Mouse (Mus musculus) right cerebral cortex, postnatal 14 days (tissue): Measurements from ENCODE around the gene 1700030K09Rik.
A peak's percentile ranks its signal among the peaks of the same experiment; 100 is the strongest.

Experiments used
- DNase-seq: peaks from one replicate; pipeline ENCODE4 v3.0.0; 2022

The 1700030K09Rik gene

DNA sequence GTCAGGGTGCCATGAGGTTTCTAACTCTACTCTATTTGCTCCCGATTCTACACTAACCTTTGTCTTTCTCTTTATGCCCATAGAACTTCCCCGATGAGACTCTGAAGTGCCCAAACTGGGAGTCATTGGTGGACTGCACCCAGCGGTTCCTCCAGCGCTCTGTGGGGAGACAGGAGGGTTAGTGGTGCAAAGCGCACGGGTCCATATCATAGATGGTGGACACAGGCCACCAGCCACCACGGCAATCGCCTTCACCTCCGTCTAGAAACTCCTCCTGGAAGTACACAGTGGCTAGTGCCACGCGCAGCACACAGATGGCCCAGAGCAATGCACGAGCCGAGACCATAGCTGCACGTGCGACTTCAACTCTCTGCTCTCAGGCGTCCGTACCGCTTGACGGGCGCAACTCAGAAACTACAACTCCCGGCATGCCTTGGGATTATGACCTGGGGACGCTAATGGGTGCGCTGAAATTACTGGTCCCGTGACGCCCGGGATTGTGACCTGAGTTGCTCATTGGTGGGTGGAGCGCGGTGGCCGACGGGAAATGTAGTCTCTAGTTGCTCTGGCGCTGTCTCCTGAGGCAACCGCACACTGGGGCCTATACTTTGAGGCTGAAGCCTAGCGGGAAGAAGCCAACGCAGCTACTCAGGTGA is at the start of gene 1700030K09Rik, which contains the start of gene Calr3:
Gene 1700030K09Rik (plus strand): TSS at position 543 of the 656 bp plus-strand sequence.
Gene Calr3 (minus strand): TSS at position 533 of the 656 bp plus-strand sequence.
- peak; percentile 99 for DNase-seq

DNA sequence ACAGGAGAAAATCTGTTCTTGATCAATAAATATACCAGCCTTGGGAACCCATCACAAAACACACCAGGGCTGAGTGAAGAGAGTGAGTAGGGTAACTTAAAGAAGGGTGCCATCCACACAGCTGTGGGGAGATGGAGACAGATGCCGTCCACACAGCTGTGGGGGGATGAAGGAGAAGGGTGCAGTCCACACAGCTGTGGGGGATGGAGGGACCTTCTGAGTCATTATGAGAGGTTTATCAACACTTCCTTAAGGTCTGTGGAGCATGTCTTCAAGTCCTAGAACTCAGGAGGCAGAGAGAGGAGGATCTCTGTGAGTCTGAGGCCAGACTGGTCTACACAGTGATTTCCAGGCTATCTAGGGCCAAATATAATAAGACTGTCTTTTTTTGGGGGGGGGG is 42.3 kb upstream of the 1700030K09Rik start:
- DNase-seq = no peak

DNA sequence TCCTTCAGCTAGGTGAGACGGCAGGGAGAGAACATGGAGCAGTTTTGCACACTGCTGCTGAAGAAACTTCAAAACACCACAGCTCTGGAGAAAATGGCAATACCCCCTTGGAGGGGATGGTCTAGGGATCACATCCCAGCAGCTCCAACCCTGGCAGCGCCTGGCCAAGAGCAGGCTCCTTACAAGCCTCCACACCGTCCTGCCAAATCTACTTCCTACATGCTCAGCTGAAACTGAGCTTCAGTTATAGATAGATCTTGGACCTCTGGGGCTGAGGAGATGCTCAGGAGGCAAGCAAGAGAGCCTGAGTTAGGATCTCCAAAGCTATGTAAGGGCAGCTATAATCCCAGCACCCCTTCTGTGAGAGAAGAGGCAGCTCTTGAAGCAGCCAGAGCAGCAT is 40.7 kb upstream of the 1700030K09Rik start:
- no peak for DNase-seq

DNA sequence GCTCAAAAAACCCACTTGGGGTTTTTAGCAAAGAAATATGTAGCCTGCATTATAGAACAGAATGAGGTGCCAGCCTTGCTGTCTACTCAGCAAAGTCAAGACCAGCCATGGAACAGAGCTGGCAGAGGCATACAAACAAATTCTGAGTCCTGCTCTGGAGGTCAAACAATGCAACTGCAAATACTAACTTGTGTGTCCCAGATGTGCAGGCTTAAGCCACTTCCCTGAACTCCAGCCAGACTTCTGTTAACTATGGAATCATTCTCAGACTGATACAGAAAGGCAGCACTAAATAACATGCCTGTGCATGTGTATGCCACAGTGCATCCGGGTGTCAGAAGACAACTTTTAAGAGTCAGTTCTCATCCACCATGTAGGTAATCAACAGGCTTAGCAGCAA is 35.8 kb upstream of the 1700030K09Rik start:
- DNase-seq = no peak

DNA sequence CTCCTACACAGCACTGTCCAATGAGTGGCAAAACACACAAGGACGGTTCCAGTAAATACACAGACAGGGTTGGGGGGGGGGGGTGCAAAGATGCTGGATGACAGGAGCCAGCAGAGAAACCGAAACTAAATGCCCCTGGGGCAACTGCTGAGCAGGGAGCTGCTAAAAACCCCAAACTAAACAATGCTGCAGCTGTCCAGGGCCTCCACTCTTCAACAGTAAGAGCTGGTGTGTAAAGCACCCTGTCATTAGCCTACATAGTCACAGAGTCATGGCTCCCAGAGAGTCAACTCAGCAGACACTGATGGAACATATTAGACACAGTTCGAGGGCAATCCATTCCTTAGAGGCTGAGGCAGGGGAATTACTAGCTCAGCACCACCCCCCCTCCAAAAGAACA is 34.2 kb upstream of the 1700030K09Rik start:
- no peak for DNase-seq

DNA sequence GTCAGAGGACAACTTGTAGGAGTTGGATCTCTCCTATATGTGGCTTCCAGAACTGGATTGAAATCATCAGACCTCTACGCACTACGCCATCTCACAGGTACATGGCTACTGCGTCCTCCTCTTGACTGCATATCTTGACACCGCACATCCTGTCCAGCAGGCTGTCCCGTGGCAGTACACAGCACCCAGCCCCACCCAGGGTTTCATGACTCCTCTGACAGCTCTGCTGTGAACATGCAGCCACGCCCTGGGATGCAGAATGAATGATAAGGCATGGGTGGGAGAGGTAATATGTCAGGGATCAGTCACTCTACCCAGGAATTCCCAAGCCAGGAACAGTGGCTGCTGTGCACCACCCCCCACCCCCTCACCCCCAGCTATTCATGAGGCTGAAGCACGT is 29.8 kb upstream of the 1700030K09Rik start:
- DNase-seq = no peak

DNA sequence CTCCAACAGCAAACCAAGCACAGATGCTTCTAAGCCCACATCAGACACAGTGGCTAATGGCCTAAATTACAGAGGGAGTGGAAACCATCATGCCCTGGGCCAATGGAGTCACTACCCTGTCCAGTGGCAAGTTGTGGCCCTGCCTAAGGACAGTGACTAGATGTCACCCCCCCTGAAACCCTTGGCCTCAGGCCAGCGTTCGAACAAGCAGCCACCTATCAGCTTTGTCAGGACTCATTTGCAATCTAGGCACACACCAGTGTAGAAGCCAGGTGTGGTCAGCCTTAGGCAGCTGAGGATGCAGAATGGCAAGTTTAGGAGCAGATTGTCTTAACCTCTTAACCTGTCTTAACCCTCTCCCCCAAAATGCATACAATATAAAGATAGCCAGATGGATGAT is 28.4 kb upstream of the 1700030K09Rik start:
- DNase-seq = no peak

DNA sequence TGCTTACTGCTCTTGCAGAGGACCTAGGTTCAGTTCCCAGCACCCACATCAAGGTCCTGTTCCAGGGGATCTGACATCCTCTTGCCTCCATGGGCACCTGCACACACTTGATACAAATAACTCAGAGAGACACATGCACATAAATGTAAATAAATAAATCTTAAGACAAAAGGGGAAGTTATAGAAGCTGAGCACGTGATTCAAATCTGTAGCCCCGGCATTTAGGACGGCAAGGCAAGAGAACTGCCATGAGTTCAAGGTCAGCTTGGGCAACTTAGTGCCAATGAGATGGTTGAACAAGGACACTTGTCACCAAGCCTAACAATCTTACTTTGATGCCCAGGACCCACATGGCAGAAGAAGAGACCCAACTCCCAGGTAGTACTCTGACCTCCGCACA is 25.6 kb upstream of the 1700030K09Rik start:
- no peak for DNase-seq

DNA sequence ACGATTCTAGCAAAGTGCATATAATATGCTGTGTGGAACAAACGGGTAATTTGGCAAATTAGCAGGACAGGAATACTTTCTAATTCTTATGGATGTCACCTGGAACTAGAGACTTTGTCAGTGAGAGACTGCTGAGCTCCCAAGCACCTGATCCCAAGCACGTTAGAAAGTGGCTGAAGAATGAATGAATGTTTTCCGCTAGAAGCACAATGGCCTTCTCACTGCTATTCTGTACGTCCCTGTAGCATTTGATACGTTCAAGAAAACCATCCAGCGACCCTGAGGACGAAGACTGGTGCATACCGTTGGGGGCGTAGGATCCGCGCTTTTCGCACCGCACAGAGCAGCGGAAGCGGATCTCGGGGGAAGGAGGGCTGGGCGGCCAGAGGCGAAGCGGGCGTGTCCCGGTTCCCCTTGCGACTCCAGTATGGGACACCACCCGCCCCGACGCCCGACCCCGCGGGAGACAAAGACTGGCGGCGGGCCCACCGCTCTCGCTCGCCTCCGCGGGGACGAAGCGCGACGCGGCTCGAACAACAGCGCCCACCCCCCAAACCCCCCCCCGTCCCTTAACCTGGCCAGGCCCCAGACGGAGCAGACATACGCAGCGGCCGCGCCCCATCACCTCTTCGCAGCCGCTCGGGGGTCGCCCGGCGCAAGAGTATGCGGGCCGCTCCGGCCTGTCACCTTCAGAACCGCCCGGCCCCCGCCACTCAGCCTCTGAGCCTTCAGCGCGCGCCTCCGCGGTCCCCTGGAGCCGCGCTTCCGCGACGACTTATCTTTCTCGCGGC is 22.9 kb upstream of the 1700030K09Rik start:
- DNase-seq = peak; percentile 54

DNA sequence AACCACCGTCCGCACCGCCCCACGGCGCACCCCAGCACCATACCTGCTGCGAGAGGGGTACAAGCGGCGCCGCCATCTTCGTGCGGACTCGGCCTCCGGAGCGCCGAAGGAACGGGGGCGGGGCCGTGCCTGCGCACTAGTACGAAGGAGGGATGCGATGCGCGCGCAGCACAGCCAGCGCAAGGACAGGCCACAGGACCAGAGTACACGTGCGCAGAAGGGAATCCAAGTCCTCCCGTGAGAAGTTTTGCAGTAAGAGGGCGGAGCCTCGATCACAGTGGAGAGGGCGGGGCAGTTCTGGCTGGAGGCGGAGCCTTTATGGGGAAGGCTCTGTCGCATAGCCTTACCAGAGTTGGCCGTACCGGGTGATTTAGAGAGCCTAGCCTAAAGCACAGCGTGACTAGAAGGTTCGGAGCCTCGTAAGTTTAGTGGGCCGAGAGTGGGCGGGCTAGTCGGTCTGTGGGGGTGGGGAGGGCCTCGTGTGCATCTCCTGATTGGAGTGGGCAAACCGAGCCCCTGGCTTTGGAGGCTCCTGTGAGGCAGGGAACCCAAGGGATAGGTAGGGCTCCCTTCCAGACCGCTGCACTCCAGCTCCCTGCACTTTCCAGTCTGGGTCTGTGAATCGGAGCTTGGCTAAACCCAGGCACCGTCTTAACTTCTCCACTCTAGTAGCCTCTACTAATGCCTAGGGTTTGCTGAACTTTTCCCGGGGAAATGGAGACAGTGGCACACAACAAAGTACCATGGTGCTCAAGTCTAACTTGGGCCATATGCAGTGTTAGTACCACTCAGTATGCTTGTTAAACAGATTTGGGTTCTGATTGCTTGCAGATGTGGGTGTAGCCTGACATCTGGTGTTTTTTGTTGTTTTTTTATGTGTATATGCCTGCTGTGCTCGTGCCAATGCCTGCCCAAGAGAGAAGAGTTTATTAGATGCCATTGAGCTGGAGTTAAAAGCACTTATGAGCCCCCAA is 22.0 kb upstream of the 1700030K09Rik start, which contains the start of gene Eps15l1:
Gene Eps15l1 (minus strand): TSS at position 99 of the 974 bp plus-strand sequence.
- DNase-seq = peak; percentile 100

DNA sequence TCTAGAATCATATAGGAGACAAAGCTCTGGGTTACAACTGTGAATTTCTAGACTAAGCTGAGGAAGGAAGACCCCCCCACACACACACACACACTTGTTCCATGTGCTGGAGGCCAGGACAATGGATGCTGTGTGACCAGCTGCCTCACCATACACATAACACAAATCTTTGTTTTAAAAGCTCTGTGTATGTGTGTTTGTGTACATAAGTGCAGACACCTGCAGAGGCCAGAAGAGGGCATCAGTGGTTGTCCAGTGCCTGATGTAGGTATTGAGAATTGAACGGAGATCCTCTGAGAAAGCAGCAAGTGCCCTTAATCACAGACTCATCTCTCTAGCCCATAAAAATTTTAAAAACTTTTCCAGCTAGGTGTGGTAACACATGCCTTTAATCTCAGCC is 20.8 kb upstream of the 1700030K09Rik start:
- no peak for DNase-seq

DNA sequence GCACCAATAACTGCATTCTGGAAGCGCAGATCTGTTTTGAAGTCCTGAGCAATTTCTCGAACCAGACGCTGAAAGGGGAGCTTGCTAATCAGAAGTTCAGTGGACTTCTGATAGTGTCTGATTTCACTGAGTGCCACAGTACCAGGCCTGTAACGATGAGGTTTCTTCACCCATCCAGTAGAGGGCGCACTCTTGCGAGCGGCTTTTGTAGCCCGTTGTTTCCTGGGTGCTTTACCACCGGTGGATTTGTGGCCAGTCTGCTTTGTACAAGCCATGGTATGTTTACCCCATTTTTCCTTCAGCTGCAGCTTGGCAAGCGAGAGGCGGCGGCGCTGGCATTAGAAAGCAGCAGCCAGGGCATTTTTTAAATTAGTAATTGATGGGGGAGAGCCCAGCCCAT is 14.0 kb upstream of the 1700030K09Rik start:
- DNase-seq = no peak

DNA sequence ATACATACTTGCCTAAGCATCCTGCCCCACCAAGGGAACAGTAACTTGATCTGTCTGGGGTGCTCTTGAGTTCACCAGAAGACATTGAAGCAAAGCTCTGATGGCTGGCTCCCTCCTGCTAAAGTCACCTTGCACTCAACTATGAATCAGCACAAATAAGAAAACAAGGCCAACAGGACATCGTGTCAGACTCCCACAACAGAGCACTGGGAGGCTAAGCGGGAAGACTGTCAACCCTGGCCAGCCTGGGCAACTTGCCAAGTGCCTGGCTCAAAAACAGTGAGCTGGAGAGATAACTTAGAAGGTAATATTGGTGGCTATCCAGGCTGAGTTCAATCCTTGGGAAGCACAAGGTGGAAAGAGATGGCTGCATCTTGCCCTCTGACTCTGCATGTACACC is 8.7 kb upstream of the 1700030K09Rik start:
- DNase-seq = no peak

DNA sequence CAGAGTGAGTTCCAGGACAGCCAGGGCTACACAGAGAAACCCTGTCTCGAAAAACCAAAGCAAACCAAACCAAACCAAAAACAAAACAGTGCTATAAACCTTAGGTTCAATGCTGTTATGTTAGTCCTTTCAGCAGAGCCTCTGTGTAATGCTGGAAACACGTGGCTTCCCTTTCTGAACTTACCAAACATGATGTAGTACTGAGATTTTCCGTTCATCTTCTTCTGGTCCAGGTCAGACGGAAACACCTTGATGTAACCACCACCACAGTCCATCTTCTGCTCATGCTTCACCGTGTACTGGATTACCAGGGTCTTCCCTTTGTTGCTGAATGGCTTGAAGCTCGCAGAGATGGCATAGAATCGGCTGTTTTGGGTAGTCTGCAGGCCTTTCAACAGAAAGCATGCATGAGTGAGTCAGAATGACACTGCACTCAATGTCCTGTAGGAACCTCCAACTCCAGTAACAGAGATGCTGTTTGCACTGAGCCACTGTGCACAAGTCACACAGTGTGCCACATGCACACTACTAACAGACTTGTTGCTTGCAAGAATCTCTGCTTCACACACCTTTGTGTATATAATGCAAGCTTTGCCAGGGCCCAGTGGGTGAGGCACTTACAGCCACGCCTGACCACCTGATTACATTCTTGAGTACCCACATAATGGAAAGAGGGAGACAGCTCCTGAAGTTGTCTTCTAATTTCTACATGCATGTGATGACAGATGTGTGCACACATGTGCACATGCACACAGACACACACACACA is 5.2 kb upstream of the 1700030K09Rik start:
- DNase-seq = no peak

DNA sequence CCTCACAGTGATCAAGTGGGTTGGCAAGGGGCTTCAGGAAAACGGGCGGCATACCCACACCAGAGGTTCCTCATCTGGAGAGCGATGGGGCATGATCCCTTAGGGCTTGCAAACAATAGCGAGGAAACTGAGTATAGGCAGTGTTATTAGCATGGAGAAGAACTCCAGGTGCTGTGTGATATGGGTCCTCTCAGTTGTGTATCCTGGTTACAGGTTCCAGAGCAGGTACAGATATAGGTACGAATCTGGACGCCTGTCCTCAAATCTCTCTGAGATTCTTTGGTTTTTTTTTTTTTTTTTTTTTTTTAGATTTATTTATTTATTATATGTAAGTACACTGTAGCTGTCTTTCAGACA is 292 bp downstream of the 1700030K09Rik start:
- DNase-seq = no peak

DNA sequence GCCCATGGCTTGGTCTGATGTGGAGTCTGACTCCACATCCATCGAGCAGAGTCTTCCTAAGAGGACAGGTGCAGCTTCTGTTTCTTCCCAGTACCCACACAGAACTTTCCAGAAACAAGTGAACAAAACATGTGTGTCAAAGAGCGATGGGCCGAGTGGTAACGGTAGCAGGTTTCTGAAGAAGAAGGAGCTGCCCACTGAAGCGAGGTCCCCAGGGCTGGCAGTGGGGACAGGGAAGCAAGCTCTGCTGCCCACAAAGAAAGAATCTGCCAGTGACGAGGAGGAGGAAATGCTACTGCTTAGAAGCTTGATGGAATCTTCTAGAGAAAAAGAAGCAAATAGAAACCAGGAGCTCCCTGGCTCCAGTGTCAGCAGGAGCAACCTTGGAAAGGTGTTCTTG is 1.4 kb downstream of the 1700030K09Rik start:
- no peak for DNase-seq

DNA sequence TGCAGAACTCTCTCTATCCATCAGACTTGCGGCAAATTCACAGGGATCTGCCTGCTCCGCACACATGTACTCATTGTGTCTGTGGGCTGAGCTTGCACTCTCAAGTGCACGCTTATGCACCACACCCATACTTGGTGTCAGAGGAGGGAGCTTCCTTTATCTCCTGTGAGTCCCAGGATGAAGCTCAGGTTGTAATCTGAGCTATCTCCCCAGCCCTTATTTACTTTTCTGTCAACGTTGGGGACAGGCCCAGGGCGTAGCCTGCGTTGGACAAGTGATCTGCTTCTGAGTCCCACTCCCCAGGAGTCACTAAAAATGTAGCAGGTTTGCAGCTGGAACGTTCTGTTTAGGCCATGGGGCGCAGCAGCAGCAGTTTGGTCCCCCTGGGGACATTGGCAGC is 7.8 kb downstream of the 1700030K09Rik start:
- DNase-seq = no peak

DNA sequence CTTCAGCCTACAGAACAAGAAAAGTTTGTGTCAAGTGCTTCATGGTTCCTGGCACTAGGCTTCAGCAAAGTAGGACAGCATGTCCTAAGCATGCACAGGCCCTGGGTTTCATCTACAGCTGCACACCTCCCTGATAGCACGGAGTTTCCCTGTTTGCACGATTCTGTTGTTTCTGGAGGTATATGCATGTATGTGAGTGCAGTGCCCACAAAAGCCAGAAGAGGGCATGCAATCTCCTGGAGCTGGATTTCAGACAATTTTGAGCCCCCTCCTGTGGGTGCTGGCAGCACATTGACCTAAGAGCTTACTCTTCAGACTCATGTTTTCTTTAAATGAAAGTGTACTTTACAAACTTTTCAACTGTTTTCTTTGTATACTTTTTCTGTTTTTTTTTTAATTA is 10.2 kb downstream of the 1700030K09Rik start:
- DNase-seq = no peak

DNA sequence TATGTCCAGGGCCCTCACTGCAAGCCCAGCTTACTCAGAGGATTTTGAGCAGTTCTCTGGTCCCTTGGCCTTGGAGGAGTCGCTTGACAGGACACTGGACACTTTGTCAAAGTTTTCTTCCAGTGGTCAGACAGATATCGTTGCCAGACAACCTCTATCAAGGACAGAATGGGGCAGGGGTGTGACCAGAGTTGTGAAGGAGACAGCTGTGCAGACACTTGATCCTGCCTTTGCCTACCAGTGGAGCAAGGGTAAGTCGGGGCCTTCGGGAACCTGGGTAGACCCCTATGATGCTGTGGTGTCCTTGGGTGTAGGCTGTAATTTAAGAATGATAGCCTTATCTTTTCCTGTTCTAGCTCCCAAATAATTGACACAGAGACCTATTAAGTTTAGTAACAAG is 11.6 kb downstream of the 1700030K09Rik start:
- no peak for DNase-seq

DNA sequence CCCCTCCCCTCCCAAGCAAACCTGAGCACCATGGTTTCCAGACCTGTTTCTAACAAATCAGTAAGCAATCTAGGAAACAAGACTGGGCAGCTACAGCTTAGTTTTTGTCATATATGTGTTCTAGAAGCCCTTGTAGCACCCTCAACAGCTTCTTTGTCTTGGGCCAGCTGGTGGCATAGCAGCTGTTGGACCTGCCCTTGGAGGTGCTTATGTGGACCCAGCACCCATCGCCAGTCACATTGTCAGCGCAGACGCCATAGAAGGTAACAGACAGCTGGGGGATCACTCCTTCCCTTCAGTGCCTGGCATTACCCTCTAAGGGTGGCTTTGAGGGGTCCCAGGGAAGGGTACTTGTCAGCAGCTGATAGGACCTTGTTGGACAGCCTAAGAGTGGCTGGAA is 14.1 kb downstream of the 1700030K09Rik start:
- DNase-seq = no peak

DNA sequence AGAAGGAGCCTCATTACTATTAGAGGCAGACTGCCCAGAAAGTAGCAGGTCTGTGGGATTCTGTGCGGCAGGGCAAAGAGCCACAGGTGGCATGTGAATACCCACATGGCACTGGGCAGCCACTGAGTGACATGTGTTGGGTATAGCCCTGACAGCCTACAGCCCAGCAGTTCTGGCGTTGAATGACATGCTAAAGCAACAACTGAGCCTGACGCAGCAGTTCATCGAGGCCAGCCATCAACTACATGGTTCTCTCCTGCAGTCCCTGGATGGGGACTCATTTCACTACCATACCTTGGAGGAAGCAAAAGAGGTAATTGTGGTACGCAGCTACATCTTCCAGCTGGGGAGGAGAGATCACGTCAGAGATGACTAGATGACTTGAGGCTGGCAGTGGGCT is 14.8 kb downstream of the 1700030K09Rik start:
- no peak for DNase-seq

DNA sequence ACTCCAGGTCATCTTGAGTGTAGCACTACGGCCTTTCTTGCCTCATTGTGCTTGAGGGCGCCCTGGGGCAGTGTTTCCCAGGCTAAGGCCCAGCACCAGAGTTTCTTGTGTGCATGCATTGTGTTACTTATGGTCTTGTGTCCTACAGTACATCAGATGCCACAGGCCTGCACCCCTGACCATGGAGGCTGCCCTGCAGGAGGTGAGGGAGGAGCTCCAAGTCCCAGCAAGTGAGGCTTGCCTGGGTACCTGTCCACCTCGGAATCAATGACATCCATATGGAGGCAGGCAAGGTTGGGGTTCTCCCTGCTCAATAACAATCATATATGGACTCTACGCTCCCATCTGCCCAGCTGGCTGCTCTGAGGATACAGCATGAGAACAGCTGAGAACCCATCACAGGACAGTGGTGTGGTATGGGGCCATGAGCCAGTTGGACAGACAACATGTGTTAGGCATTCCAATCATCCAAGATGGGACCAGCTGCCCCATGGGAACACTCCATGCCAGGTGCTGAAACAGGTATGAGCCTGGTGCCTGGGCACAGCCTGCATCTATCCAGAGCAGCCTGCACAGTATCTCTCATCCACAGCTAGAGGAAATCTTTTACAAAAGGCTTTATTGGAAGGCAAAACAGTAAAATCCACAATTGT is 16.3 kb downstream of the 1700030K09Rik start:
- DNase-seq = no peak
